Comparison of ENCODE assay signal across 27 mouse cellular contexts in genomic region chr4:99936278-99936677, GRCm38 (mm10). TPM values are rescaled to one million over a fixed set of nuclear protein-coding genes. Genes with fewer than 3 reads are reported as not detected.
DNase-seq lines count a peak whose midpoint lies in the region; TF ChIP-seq lines count a peak whose summit lies in the region.
"Had no signal": no experiment of that assay in that cellular context is flagged by ENCODE, and none has a peak within 500 bp of the region (broad histone marks: within the 10 kb centered on the region; RNA-seq: fewer than 3 reads in every experiment).

No protein-coding gene starts in this region.

- peak overlapping the region; percentile 99 for H3K27ac ChIP-seq in gastrocnemius, adult 2 months
- H3K27ac ChIP-seq: embryonic facial prominence, embryonic 10.5 days; embryonic facial prominence, embryonic 13.5 days; forebrain, embryonic 12.5 days; forebrain, embryonic 15.5 days; heart, embryonic 15.5 days; hindbrain, embryonic 10.5 days; hindbrain, embryonic 13.5 days had no signal

- TF ChIP-seq CTCF in gastrocnemius, adult 2 months (IDR thresholded peaks at IDR 0.05): no peak

- H3K4me3 ChIP-seq in gastrocnemius, adult 2 months: peak overlapping the region; percentile 82
- H3K4me3 ChIP-seq: embryonic facial prominence, embryonic 10.5 days; embryonic facial prominence, embryonic 13.5 days; erythroblast, embryonic 14.5 days; forebrain, embryonic 12.5 days; forebrain, embryonic 15.5 days; heart, embryonic 12.5 days; heart, embryonic 15.5 days; hindbrain, embryonic 10.5 days; hindbrain, embryonic 13.5 days had no signal

- intact Hi-C loops in gastrocnemius, adult 2 months (cut with DNase I): no loop called here

- peak; percentile 62 for DNase-seq in gastrocnemius, adult 2 months
- no peak for DNase-seq in gastrocnemius, adult 8-10 months (ENCODE audit: low spot score in 2 of 2)
- peak; percentile 5 for DNase-seq in testis, postnatal 10 days (ENCODE audit: low spot score)
- no peak for DNase-seq in testis, postnatal 14 days (ENCODE audit: low spot score)
- peak; percentile 81 for DNase-seq in skeletal muscle tissue, adult 2 months (ENCODE audit: low read depth, low spot score)
- no peak for DNase-seq in right cerebral cortex, adult 18-20 months
- DNase-seq: adrenal gland, adult 2 months; adrenal gland, postnatal 25 days; B cell, adult 2 months; cerebellum, adult 11-12 months; cerebellum, adult 8-10 months; cerebellum, postnatal 10 days; cerebellum, postnatal 36 days; embryo, embryonic 11 days; gastrocnemius, postnatal 25 days; heart, postnatal 10 days; heart, postnatal 36 days; kidney, adult 11 months had no signal

RNA-seq across cellular contexts. Expression of gene Itgb3bp, which starts 6.7 kb away (rescaled TPM):
- 1 to 10 TPM; 3.7 to 5.1 TPM for total RNA-seq in gastrocnemius, adult 2 months (2021)
- 1 to 10 TPM; 3.4 to 7.5 (median 5.4) TPM for total RNA-seq in gastrocnemius, adult 8-10 months (2022)

RNA-seq across cellular contexts. Expression of gene Pgm1, which starts 7.1 kb away (rescaled TPM):
- 1,000 to 10,000 TPM; 1,079 to 1,367 TPM for total RNA-seq in gastrocnemius, adult 2 months (2021)
- 1,000 to 10,000 TPM; 1,246 to 1,471 (median 1,386) TPM for total RNA-seq in gastrocnemius, adult 8-10 months (2022)

Comparison
In these comparisons a context has a peak if more than half of its experiments do, and no peak if none do; other contexts are left out.
1. DNase-seq: peak in gastrocnemius, adult 2 months (single experiment), testis, postnatal 10 days (single experiment) and skeletal muscle tissue, adult 2 months (single experiment); none in gastrocnemius, adult 8-10 months (0 of 2), testis, postnatal 14 days (single experiment) and right cerebral cortex, adult 18-20 months (single experiment).